Mouse (Mus musculus): ENCODE measurements around the gene Ncbp3. TPM values are rescaled to one million over a fixed set of nuclear protein-coding genes. Genes with fewer than 3 reads are reported as not detected.

Ncbp3 gene
- total and polyA plus RNA-seq, 3 experiments: 8.4 to 9.3 TPM; not detected in 1

GRCm38 (mm10) chr11:73007698-73008481 lies 39.7 kb upstream of the Ncbp3 start:
- TF ChIP-seq MYC (IDR thresholded peaks at IDR 0.05; ENCODE audit: low read depth, low read length) (no peak), POLR2A (IDR thresholded peaks at IDR 0.05; ENCODE audit: control insufficient read depth in 1 of 2, insufficient read depth in 1 of 2, low read depth in 1 of 2, low read length in 2 of 2, poor library complexity in 1 of 2) (no peak), MXI1 (IDR thresholded peaks at IDR 0.05; ENCODE audit: low read depth, low read length) (0 out of 2 replicates have a peak, but pooled peaks have one; percentile 28), CTCF (IDR thresholded peaks at IDR 0.05 in 2 of 3, conservative IDR thresholded peaks at IDR 0.05 in 1 of 3; ENCODE audit: control insufficient read depth in 1 of 3, insufficient read depth in 1 of 3, low read depth in 2 of 3, low read length in 3 of 3, poor library complexity in 1 of 3, severe bottlenecking in 1 of 3) (peak; percentile 64 to 88 (median 70)), RAD21 (IDR thresholded peaks at IDR 0.05; ENCODE audit: low read depth, low read length) (peak; percentile 57), SMC3 (IDR thresholded peaks at IDR 0.05; ENCODE audit: low read depth, low read length) (peak; percentile 82), ZC3H11A (IDR thresholded peaks at IDR 0.05; ENCODE audit: low read depth, low read length) (peak; percentile 51), ZMIZ1 (IDR thresholded peaks at IDR 0.05; ENCODE audit: low read depth, low read length) (no peak)
- Histone ChIP-seq H3K79me2 (ENCODE audit: control insufficient read depth, insufficient read depth, low read length, poor library complexity) (no peaks in the 10 kb centered on the region), H3K9me3 (replicated peaks; ENCODE audit: insufficient read depth, low read length) (no peaks in the 10 kb centered on the region), H3K9ac (ENCODE audit: control insufficient read depth, low read depth, low read length, poor library complexity, severe bottlenecking) (no peak overlapping the region), H3K36me3 (ENCODE audit: control insufficient read depth in 1 of 2, insufficient read depth in 2 of 2, low read length in 2 of 2) (peaks cover 0 to 2% of the 10 kb centered on the region in 2 experiments; a peak in 1 of 4 replicates), H3K4me1 (ENCODE audit: control insufficient read depth in 1 of 2, insufficient read depth in 2 of 2, low read length in 2 of 2) (peaks cover 0 to 14% of the 10 kb centered on the region in 2 experiments; a peak in 2 of 4 replicates), H3K27me3 (ENCODE audit: control insufficient read depth in 1 of 2, insufficient read depth in 2 of 2, low read length in 2 of 2) (no peaks in the 10 kb centered on the region), H3K4me3 (ENCODE audit: control insufficient read depth in 1 of 2, insufficient read depth in 1 of 2, low read depth in 2 of 2, low read length in 2 of 2) (no peak overlapping the region), H3K27ac (ENCODE audit: control insufficient read depth, low read depth, low read length) (no peak overlapping the region)
- DNase-seq (ENCODE audit: low read depth, low spot score): peak; percentile 80

- Histone ChIP-seq H3K27me3 (ENCODE audit: control insufficient read depth in 1 of 2, insufficient read depth in 2 of 2, low read length in 2 of 2) (no peaks in the 10 kb centered on the region), H3K36me3 (ENCODE audit: control insufficient read depth in 1 of 2, insufficient read depth in 2 of 2, low read length in 2 of 2) (peaks cover 0 to 2% of the 10 kb centered on the region in 2 experiments; a peak in 1 of 4 replicates), H3K79me2 (ENCODE audit: control insufficient read depth, insufficient read depth, low read length, poor library complexity) (no peaks in the 10 kb centered on the region), H3K9ac (ENCODE audit: control insufficient read depth, low read depth, low read length, poor library complexity, severe bottlenecking) (no peak overlapping the region), H3K9me3 (replicated peaks; ENCODE audit: insufficient read depth, low read length) (no peaks in the 10 kb centered on the region), H3K4me1 (ENCODE audit: control insufficient read depth in 1 of 2, insufficient read depth in 2 of 2, low read length in 2 of 2) (peaks cover 0 to 14% of the 10 kb centered on the region in 2 experiments; a peak in 2 of 4 replicates), H3K4me3 (ENCODE audit: control insufficient read depth in 1 of 2, insufficient read depth in 1 of 2, low read depth in 2 of 2, low read length in 2 of 2) (no peak overlapping the region), H3K27ac (ENCODE audit: control insufficient read depth, low read depth, low read length) (no peak overlapping the region)
- no peak for TF ChIP-seq EP300 (IDR thresholded peaks at IDR 0.05; ENCODE audit: low read depth in 1 of 2, low read length in 2 of 2)
- no peak for TF ChIP-seq TAL1 (IDR thresholded peaks at IDR 0.05; ENCODE audit: low read length)
- TF ChIP-seq SIN3A (IDR thresholded peaks at IDR 0.05; ENCODE audit: low read length): no peak
- TF ChIP-seq MXI1 (IDR thresholded peaks at IDR 0.05; ENCODE audit: low read depth, low read length): no peak
- TF ChIP-seq CHD1 (IDR thresholded peaks at IDR 0.05; ENCODE audit: low read depth, low read length): no peak
- no peak for TF ChIP-seq JUND (IDR thresholded peaks at IDR 0.05; ENCODE audit: low read depth, low read length)
- no peak for TF ChIP-seq MAX (IDR thresholded peaks at IDR 0.05; ENCODE audit: low read length)
- no peak for TF ChIP-seq ETS1 (IDR thresholded peaks at IDR 0.05; ENCODE audit: low read depth, low read length)
- no peak for TF ChIP-seq GATA1 (IDR thresholded peaks at IDR 0.05; ENCODE audit: low read depth, low read length)
- TF ChIP-seq POLR2AphosphoS2 (IDR thresholded peaks at IDR 0.05; ENCODE audit: low read length): no peak
- no peak for TF ChIP-seq E2F4 (IDR thresholded peaks at IDR 0.05; ENCODE audit: borderline replicate concordance, low read depth, low read length)
- no peak for DNase-seq (ENCODE audit: low read depth, low spot score)
These were observed 38.8 kb upstream of the Ncbp3 start for GRCm38 (mm10) chr11:73008826-73009225.

All from MEL (cell line).